Mouse (Mus musculus): ENCODE measurements at regions not wholly inside any gene's neighbourhood (a gene's known extent, or its start where the extent isn't known, plus 50 kb on each side); places are given as distances from the start of the nearest gene placed in this dataset.

- no peak for DNase-seq (ENCODE audit: extremely low read depth, low read depth)
Measured at GRCm38 (mm10) chr13:97523523-97524412, 236.7 kb downstream of the Gm10260 start.

- no peak for DNase-seq (ENCODE audit: extremely low read depth, low read depth)
Measured at GRCm38 (mm10) chr13:97520988-97521547, 239.4 kb downstream of the Gm10260 start.

- no peak for DNase-seq (ENCODE audit: extremely low read depth, low read depth)
Measured at GRCm38 (mm10) chr13:97516731-97517130, 243.7 kb downstream of the Gm10260 start.

- DNase-seq (ENCODE audit: extremely low read depth, low read depth): no peak
Measured at GRCm38 (mm10) chr13:97514421-97515066, 245.9 kb downstream of the Gm10260 start.

- DNase-seq (ENCODE audit: extremely low read depth, low read depth): no peak
Measured at GRCm38 (mm10) chr13:97512521-97512920, 247.9 kb downstream of the Gm10260 start.

- no peak for DNase-seq (ENCODE audit: extremely low read depth, low read depth)
Measured at GRCm38 (mm10) chr13:97510431-97511261, 249.8 kb downstream of the Gm10260 start.

- no peak for DNase-seq (ENCODE audit: extremely low read depth, low read depth)
Measured at GRCm38 (mm10) chr13:97504949-97505348, 255.5 kb downstream of the Gm10260 start.

GRCm38 (mm10) chr13:97503955-97504739, 256.3 kb downstream of the Gm10260 start:
- DNase-seq (ENCODE audit: extremely low read depth, low read depth): no peak

GRCm38 (mm10) chr13:97503391-97503790, 257.0 kb downstream of the Gm10260 start:
- DNase-seq (ENCODE audit: extremely low read depth, low read depth): no peak

GRCm38 (mm10) chr13:97500155-97500554, 259.2 kb downstream of the Enc1 start:
- no peak for DNase-seq (ENCODE audit: extremely low read depth, low read depth)

- no peak for DNase-seq (ENCODE audit: extremely low read depth, low read depth)
Measured at GRCm38 (mm10) chr13:97498981-97499380, 258.1 kb downstream of the Enc1 start.

GRCm38 (mm10) chr13:97497928-97498327, 257.0 kb downstream of the Enc1 start:
- DNase-seq (ENCODE audit: extremely low read depth, low read depth): no peak

GRCm38 (mm10) chr13:97494770-97495169, 253.9 kb downstream of the Enc1 start:
- no peak for DNase-seq (ENCODE audit: extremely low read depth, low read depth)

- DNase-seq (ENCODE audit: extremely low read depth, low read depth): no peak
Measured at GRCm38 (mm10) chr13:97493836-97494235, 252.9 kb downstream of the Enc1 start.

- no peak for DNase-seq (ENCODE audit: extremely low read depth, low read depth)
Measured at GRCm38 (mm10) chr13:97492958-97493735, 252.2 kb downstream of the Enc1 start.

GRCm38 (mm10) chr13:97491865-97492847, 251.3 kb downstream of the Enc1 start:
- DNase-seq (ENCODE audit: extremely low read depth, low read depth): no peak

GRCm38 (mm10) chr13:97490131-97490530, 249.2 kb downstream of the Enc1 start:
- no peak for DNase-seq (ENCODE audit: extremely low read depth, low read depth)

GRCm38 (mm10) chr13:97489721-97490120, 248.8 kb downstream of the Enc1 start:
- DNase-seq (ENCODE audit: extremely low read depth, low read depth): no peak

- DNase-seq (ENCODE audit: extremely low read depth, low read depth): no peak
Measured at GRCm38 (mm10) chr13:97489029-97489428, 248.1 kb downstream of the Enc1 start.
